Mouse (Mus musculus) embryonic facial prominence, embryonic 11.5 days (tissue): ENCODE measurements around the gene Tspan4. TPM values are rescaled to one million over a fixed set of nuclear protein-coding genes. Genes with fewer than 3 reads are reported as not detected.
A peak's percentile ranks its signal among the peaks of the same experiment; 100 is the strongest.

Source experiments
- ATAC-seq: fragments of 200-750 bp; cut with Nextera tagmentation; replicated peaks from 2 replicates; pipeline ENCODE4 v1.8.0; 2017; ENCODE audit warnings: low read depth; ENCODE audit not compliant: insufficient number of reproducible peaks, low FRiP score, low TSS enrichment
- DNase-seq: peaks from one replicate; pipeline ENCODE4 v3.0.0-alpha.2; 2015; ENCODE audit warnings: low spot score
- H3K27ac ChIP-seq: fragments of 300-500 bp; sonication (generic); replicated peaks from 2 replicates; pipeline ENCODE4 v1.5.1; 2014; ENCODE audit warnings: mild to moderate bottlenecking, low read depth, low read length, control low read depth
- H3K27me3 ChIP-seq: fragments of 300-500 bp; sonication (generic); 2 replicates; pipeline ENCODE4 v1.6.1; 2014; ENCODE audit warnings: mild to moderate bottlenecking, low read length, moderate library complexity, mixed read lengths; ENCODE audit not compliant: control insufficient read depth, insufficient read depth
- H3K36me3 ChIP-seq: fragments of 300-500 bp; sonication (generic); replicated peaks from 2 replicates; pipeline ENCODE4 v1.6.1; 2014; ENCODE audit warnings: low read depth, mild to moderate bottlenecking, low read length, moderate library complexity, mixed read lengths; ENCODE audit not compliant: control insufficient read depth, insufficient read depth
- H3K4me1 ChIP-seq: fragments of 300-500 bp; sonication (generic); 2 replicates; pipeline ENCODE4 v1.6.1; 2014; ENCODE audit warnings: low read length, mixed read lengths; ENCODE audit not compliant: control insufficient read depth, insufficient read depth
- H3K4me2 ChIP-seq: fragments of 300-500 bp; sonication (generic); 2 replicates; pipeline ENCODE4 v1.6.1; 2014; ENCODE audit warnings: low read depth, mild to moderate bottlenecking, control low read depth, low read length, moderate library complexity
- H3K4me3 ChIP-seq: fragments of 300-500 bp; sonication (generic); 2 replicates; pipeline ENCODE4 v1.5.1; 2014; ENCODE audit warnings: low read depth, low read length, control low read depth
- H3K9ac ChIP-seq: fragments of 300-500 bp; sonication (generic); replicated peaks from 2 replicates; pipeline ENCODE4 v1.6.1; 2014; ENCODE audit warnings: mild to moderate bottlenecking, control low read depth, low read length
- H3K9me3 ChIP-seq: fragments of 300-500 bp; sonication (generic); replicated peaks from 2 replicates; pipeline ENCODE4 v1.6.1; 2016; ENCODE audit warnings: mild to moderate bottlenecking, low read length, inconsistent platforms, mixed read lengths; ENCODE audit not compliant: control insufficient read depth
- WGBS: fragments of 180-500 bp; shearing (Covaris S2); extraction: QIAGEN DNeasy Blood & Tissue Kit; methylation state at CpG from one replicate; pipeline ENCODE4 v1.1.7; 2014; 5-methylcytosine and 5-hydroxymethylcytosine counted together
- polyA plus RNA-seq: library from polyadenylated mRNA; unstranded; fragments of >200 nt; fragmentation: Nextera tagmentation; extraction: Ambion mirVana; gene quantifications from 2 replicates; pipeline ENCODE4 v1.2.1, GENCODE M21; 2014

Gene Tspan4
- polyA plus RNA-seq, 1 experiment from 2014 or later, result 27.3 TPM

DNA sequence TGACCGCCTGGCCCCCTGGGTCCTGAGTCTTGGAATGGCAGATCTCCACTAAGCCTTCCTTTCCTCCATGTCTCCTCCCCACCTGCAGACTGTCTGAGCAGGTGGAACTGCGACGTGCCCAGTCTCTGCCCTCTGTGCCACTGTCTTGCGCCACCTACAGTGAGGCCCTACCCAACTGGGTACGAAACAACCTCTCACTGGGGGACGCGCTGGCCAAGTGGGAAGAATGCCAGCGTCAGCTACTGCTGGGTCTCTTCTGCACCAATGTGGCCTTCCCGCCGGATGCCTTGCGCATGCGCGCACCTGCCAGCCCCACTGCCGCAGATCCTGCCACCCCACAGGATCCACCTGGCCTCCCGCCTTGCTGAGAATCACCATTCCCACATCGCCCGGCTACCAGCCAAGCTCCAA, 15.7 kb upstream of the Tspan4 start:
- H3K4me3 ChIP-seq, result no peak overlapping the region
- no peak overlapping the region for H3K9ac ChIP-seq
- H3K36me3 ChIP-seq, result no peaks in the 10 kb centered on the region
- ATAC-seq (no peak), DNase-seq (no peak)
- no peak overlapping the region for H3K4me2 ChIP-seq
- H3K4me1 ChIP-seq, result peaks cover 13% of the 10 kb centered on the region
- no peaks in the 10 kb centered on the region for H3K9me3 ChIP-seq
- peaks cover 34% of the 10 kb centered on the region for H3K27me3 ChIP-seq
- 85% methylated on average over 17 of the region's 17 CpGs for WGBS
- H3K27ac ChIP-seq, result no peak overlapping the region

DNA sequence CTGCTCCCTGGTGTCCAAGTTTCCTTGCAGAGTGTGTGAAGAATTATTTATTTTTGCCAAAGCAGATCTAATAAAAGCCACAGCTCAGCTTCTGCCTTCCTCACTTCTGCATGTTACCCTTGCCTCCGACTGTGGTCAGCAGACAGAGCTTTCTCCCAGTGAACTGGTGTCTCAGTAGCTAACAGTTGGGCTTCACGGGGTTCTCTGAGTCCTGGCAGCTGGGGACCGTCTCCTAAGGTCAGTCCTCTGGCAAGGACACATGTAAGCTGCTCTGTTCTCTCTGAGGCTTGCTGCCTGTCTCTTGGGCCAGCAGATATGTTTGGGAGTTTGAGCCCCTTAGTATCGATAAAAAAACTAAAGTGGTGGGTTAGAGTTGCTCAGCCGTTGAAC, 15.0 kb upstream of the Tspan4 start:
- no peaks in the 10 kb centered on the region for H3K36me3 ChIP-seq
- no peak overlapping the region for H3K9ac ChIP-seq
- H3K27ac ChIP-seq, result no peak overlapping the region
- no peaks in the 10 kb centered on the region for H3K9me3 ChIP-seq
- peaks cover 18% of the 10 kb centered on the region for H3K4me1 ChIP-seq
- peaks cover 41% of the 10 kb centered on the region for H3K27me3 ChIP-seq
- ATAC-seq (no peak), DNase-seq (no peak)
- no peak overlapping the region for H3K4me3 ChIP-seq
- no peak overlapping the region for H3K4me2 ChIP-seq
- 65% methylated on average over 5 of the region's 5 CpGs for WGBS

DNA sequence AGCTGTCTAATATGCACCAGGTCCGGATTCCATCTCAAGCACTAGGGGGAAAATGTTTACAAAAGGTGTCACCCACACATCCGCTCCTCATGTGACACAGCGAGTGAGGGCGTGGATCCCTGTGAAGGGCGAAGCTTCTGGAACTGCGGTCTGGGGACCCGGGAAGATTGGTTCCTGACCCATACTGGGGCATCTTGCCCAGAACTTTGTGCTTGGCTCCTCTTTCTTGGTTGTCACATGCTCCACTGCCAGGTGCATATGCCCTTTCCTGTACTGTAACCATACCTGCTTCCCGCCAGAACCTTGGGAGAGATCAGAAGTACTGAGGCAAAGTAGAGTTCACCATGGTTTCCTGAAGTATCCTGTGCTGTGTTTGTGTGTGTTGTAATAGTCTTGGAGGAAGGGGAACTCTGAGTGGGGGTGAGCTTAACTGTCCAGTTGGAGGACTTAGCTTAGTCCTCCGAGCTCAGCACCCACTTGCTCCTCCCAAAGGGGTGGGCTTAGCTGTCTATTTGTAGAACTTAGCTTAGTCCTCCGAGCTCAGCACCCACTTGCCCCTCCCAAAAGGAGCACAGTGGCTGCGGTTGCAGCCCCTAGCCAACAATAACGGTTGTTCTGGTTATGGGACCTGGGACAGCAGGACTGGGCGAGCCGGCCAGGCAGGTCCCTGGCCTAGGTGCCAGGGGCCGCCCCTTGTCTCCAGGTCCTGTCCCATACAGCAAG, 14.5 kb upstream of the Tspan4 start, which contains the start of gene Cracr2b:
Cracr2b (plus strand) TSS at position 704 of the 723 bp plus-strand sequence.
- no peak for DNase-seq
- Histone ChIP-seq H3K9ac (peak within 1 kb of the TSS; percentile 45), H3K4me3 (peak within 1 kb of the TSS; percentile 30), H3K9me3 (no peaks in the 10 kb centered on the region), H3K27me3 (peaks cover 44% of the 10 kb centered on the region), H3K36me3 (no peaks in the 10 kb centered on the region), H3K4me1 (peaks cover 20% of the 10 kb centered on the region), H3K27ac (no peak within 1 kb of the TSS), H3K4me2 (peak within 1 kb of the TSS; percentile 76)
- WGBS, result 66% methylated on average over 15 of the region's 15 CpGs
- no peak for ATAC-seq

DNA sequence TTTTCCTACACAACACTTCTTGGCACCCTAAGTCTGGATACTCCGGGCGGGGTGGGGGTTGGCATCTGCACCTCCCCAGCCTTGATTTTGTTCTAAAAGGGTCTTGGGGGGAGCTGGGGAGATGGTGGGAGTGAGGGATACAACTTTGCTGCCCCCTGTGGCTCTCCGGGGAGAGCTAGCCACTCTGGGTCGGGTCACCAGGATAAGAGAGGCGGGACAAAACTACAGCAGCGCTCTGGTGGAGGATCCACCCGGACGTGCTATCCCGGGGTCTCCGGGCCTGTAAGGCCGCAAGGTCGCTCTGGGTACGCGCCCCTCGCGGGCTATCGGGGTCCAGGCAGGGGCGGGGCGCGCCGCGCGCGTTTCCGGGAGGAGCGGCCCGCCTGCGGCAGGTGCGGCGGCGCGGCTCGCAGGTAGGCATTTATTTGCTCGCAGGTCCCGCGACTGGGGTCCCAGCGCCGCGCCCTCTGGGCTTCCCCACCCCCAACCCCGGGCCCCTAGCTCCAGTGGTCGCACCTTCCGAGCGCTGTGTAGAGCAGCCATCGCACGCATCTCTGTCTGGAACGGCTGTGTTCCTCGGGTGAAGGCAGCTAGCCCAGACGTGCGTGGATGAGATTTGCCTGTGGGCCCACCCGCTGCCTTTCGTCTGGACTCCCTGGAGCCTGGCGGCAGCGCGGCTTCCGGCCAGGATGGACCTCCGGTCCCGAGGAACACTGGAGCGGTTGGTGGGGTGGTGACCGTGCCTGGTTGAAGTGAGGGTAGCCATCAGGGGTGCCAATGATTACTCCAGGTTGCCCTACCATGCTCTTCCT, 13.3 kb upstream of the Tspan4 start:
- H3K4me3 ChIP-seq, result peak overlapping the region; percentile 30
- peak overlapping the region; percentile 76 for H3K4me2 ChIP-seq
- ATAC-seq (no peak), DNase-seq (no peak)
- peaks cover 17% of the 10 kb centered on the region for H3K4me1 ChIP-seq
- no peak overlapping the region for H3K27ac ChIP-seq
- H3K27me3 ChIP-seq, result peaks cover 47% of the 10 kb centered on the region
- 2% methylated on average over 59 of the region's 59 CpGs for WGBS
- H3K9me3 ChIP-seq, result no peaks in the 10 kb centered on the region
- H3K9ac ChIP-seq, result peak overlapping the region; percentile 45
- H3K36me3 ChIP-seq, result no peaks in the 10 kb centered on the region

DNA sequence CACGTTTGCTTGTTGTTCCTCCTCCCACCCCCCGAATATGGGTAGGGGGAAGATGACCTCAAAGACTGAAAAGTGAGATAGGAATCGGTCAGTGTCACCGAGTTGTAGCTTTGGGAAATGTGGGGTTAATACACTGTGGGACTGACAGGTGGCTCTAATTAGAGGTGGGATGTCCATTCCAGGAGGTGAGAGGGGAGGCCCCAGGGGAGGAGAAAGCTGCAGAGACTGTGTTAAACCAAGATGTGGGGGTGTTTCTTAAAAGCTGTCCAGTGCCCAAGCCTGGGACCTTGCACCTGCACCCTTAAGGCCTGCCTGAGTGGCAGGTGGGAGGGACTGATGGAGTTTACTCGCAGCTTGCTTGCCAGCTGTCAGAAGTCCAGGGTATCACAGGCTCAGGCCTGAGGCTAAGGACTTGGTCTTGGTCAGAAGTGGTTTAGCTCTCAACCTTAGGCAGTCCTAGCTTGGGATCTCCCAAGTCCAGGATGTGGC, 12.7 kb upstream of the Tspan4 start:
- no peak for ATAC-seq
- no peak for DNase-seq
- 15% methylated on average over 5 of the region's 5 CpGs for WGBS
- H3K4me1 ChIP-seq, result peaks cover 17% of the 10 kb centered on the region
- no peak overlapping the region for H3K27ac ChIP-seq
- no peaks in the 10 kb centered on the region for H3K36me3 ChIP-seq
- no peaks in the 10 kb centered on the region for H3K9me3 ChIP-seq
- peaks cover 47% of the 10 kb centered on the region for H3K27me3 ChIP-seq
- H3K9ac ChIP-seq, result peak overlapping the region; percentile 45
- peak overlapping the region; percentile 76; the same call in 1 of the 2 replicates for H3K4me2 ChIP-seq
- H3K4me3 ChIP-seq, result peak overlapping the region; percentile 30; the same call in 1 of the 2 replicates

DNA sequence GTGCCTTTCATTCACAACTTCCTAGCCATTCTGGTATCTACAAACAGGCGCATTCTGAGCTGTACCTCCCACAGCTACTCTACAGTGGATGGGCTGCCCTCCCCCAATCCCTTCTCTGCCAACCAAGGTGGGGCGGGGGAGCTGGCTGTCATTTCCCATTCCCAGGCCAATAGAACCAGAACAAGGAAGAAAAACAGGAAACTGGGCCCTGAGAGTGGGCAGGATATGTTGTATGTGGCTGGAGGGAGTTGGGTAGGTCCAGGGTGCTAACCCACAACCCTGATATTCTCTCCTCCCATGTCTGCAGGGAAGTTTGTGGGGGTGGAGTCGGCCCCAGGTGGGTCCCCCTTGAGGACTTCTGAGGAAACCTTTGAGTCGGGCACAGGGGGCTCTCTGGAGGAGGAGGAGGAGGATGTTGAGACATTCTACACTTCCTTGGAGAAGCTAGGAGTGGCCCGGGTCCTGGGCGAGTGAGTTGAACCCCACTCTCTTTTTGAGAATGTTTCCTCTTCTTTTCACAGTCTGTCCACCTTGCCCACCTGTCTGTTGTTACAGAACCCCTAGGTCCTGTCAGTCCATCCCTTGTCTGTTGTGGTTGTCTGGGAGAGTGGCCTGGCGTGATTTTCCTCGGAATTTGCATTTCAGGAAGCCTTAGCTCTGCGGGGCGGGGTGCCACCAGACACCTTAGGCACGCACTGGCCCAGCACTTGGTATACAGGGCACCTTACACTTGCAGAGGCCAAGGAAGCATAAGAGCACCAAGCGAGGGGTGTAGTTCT, 11.0 kb upstream of the Tspan4 start:
- ATAC-seq (no peak), DNase-seq (no peak)
- no peak overlapping the region for H3K4me2 ChIP-seq
- H3K4me3 ChIP-seq, result no peak overlapping the region; the same call in 1 of the 2 replicates
- WGBS, result 28% methylated on average over 12 of the region's 12 CpGs
- H3K36me3 ChIP-seq, result no peaks in the 10 kb centered on the region
- H3K9ac ChIP-seq, result peak overlapping the region; percentile 27
- peaks cover 28% of the 10 kb centered on the region for H3K4me1 ChIP-seq
- H3K27me3 ChIP-seq, result peaks cover 47% of the 10 kb centered on the region
- no peak overlapping the region for H3K27ac ChIP-seq
- H3K9me3 ChIP-seq, result no peaks in the 10 kb centered on the region

DNA sequence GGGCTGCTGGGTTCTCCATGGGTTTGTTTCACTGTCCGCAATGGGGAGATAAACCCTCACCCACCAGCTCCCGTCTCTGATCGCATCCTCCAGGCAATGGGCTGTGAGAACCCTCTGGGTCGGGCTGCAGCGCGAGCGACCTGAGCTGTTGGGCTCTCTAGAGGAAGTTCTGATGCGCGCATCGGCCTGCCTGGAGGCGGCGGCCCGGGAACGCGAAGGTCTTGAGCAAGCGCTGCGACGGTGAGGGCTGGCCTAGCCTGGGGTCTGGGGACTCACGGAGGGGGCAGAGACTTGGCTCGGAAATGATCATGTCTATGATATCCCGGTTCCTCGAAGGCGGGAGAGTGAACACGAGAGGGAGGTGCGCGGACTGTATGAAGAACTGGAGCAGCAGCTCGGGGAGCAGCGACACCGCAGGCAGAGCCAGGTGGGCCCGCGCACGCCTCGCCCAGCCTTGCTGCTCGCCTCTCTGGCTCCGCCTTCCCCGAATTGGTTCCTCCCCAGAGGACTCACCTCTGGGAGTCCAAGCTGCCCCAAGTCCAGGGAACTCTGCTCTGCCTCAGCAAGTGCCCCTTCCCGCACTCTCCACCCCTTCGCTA, 10.3 kb upstream of the Tspan4 start:
- Histone ChIP-seq H3K4me2 (peak overlapping the region; percentile 29), H3K4me1 (peaks cover 33% of the 10 kb centered on the region), H3K27ac (no peak overlapping the region), H3K9me3 (no peaks in the 10 kb centered on the region), H3K27me3 (peaks cover 47% of the 10 kb centered on the region), H3K36me3 (no peaks in the 10 kb centered on the region), H3K4me3 (peak overlapping the region; percentile 23), H3K9ac (peak overlapping the region; percentile 27)
- WGBS, result 4% methylated on average over 38 of the region's 38 CpGs
- no peak for ATAC-seq
- no peak for DNase-seq
